Mouse (Mus musculus): Measurements from ENCODE around the gene Ctnnbip1.

- TF ChIP-seq CTCF (IDR thresholded peaks at IDR 0.05; ENCODE audit: control insufficient read depth, insufficient read depth, insufficient replicate concordance, low read depth, low read length) = no peak
- no peak for TF ChIP-seq POLR2A (IDR thresholded peaks at IDR 0.05; ENCODE audit: control insufficient read depth, low read depth, low read length)
Measured at GRCm38 (mm10) chr4:149525811-149526210, 7.8 kb downstream of the Ctnnbip1 start.
